In genomic region chr1:164703560-164704131, GRCm38 (mm10) we compare ENCODE assay signal across 18 mouse cellular contexts.
DNase-seq lines count a peak whose midpoint lies in the region; ATAC-seq lines count a peak whose summit lies in the region.
"Had no signal": no experiment of that assay in that cellular context is flagged by ENCODE, and none has a peak within 500 bp of the region (broad histone marks: within the 10 kb centered on the region; RNA-seq: fewer than 3 reads in every experiment).

No protein-coding gene starts in this region.

- no peak overlapping the region for H3K4me3 ChIP-seq in intestine, embryonic 15.5 days (replicated peaks)
- no peak overlapping the region for H3K4me3 ChIP-seq in liver, embryonic 16.5 days (ENCODE audit: low read depth, low read length)
- H3K4me3 ChIP-seq: heart, embryonic 13.5 days; myocyte had no signal

- no peaks in the 10 kb centered on the region for H3K4me1 ChIP-seq in intestine, embryonic 15.5 days (replicated peaks)
- no peaks in the 10 kb centered on the region for H3K4me1 ChIP-seq in liver, embryonic 16.5 days (ENCODE audit: control insufficient read depth, low read depth, low read length)

- H3K4me2 ChIP-seq in intestine, embryonic 15.5 days (replicated peaks) = no peak overlapping the region
- no peak overlapping the region for H3K4me2 ChIP-seq in liver, embryonic 16.5 days (ENCODE audit: low read depth, low read length)
- H3K4me2 ChIP-seq: heart, embryonic 13.5 days; midbrain, embryonic 11.5 days had no signal

- no peaks in the 10 kb centered on the region for H3K36me3 ChIP-seq in intestine, embryonic 15.5 days
- H3K36me3 ChIP-seq in liver, embryonic 16.5 days (ENCODE audit: control insufficient read depth, insufficient read depth) = no peaks in the 10 kb centered on the region
- H3K36me3 ChIP-seq: heart, embryonic 13.5 days had no signal

- no peaks in the 10 kb centered on the region for H3K9me3 ChIP-seq in intestine, embryonic 15.5 days
- H3K9me3 ChIP-seq in liver, embryonic 16.5 days (replicated peaks; ENCODE audit: control insufficient read depth, low read length) = no peaks in the 10 kb centered on the region

- no peaks in the 10 kb centered on the region for H3K27me3 ChIP-seq in intestine, embryonic 15.5 days (replicated peaks)
- H3K27me3 ChIP-seq in liver, embryonic 16.5 days (ENCODE audit: control insufficient read depth, insufficient read depth, low read depth, low read length) = no peaks in the 10 kb centered on the region
- H3K27me3 ChIP-seq: heart, embryonic 13.5 days had no signal

- WGBS in intestine, embryonic 15.5 days = 42% methylated on average over 4 of the region's 4 CpGs
- 35% methylated on average over 4 of the region's 4 CpGs for WGBS in liver, embryonic 16.5 days (ENCODE audit: insufficient replicate concordance)

- H3K9ac ChIP-seq in intestine, embryonic 15.5 days = no peak overlapping the region
- H3K9ac ChIP-seq in liver, embryonic 16.5 days (ENCODE audit: low read depth, low read length) = no peak overlapping the region
- H3K9ac ChIP-seq: heart, embryonic 13.5 days had no signal

- peak; percentile 96 for ATAC-seq in intestine, embryonic 15.5 days
- peak; percentile 85 for ATAC-seq in liver, embryonic 16.5 days (ENCODE audit: low read depth)
- ATAC-seq: inflammation-experienced regulatory T-cells, adult 6 months had no signal

- H3K27ac ChIP-seq in intestine, embryonic 15.5 days = peak overlapping the region; percentile 68
- H3K27ac ChIP-seq in liver, embryonic 16.5 days (ENCODE audit: low read length) = peak overlapping the region; percentile 67
- H3K27ac ChIP-seq: heart, embryonic 13.5 days had no signal

- DNase-seq in kidney, adult 18-20 months = peak; percentile 57
- peak; percentile 74 for DNase-seq in kidney, postnatal 14 days
- DNase-seq in urinary bladder, postnatal 14 days (ENCODE audit: low spot score) = no peak
- DNase-seq in urinary bladder, postnatal 25 days (ENCODE audit: low spot score) = no peak
- no peak for DNase-seq in right cerebral cortex, postnatal 10 days (ENCODE audit: low spot score in 2 of 2)
- DNase-seq in gastrocnemius, postnatal 10 days = no peak
- DNase-seq: cerebellum, postnatal 25 days; gastrocnemius, postnatal 14 days; layer of hippocampus, postnatal 36 days; left cerebral cortex, postnatal 4 days; lung, postnatal 14 days; right cerebral cortex, adult 18-20 months had no signal

Comparison
In these comparisons a context has a peak if more than half of its experiments do, and no peak if none do; other contexts are left out.
1. DNase-seq: peak in kidney, adult 18-20 months (single experiment) and kidney, postnatal 14 days (single experiment); none in urinary bladder, postnatal 14 days (single experiment), urinary bladder, postnatal 25 days (single experiment), right cerebral cortex, postnatal 10 days (0 of 2) and gastrocnemius, postnatal 10 days (single experiment).